Mouse (Mus musculus) kidney, postnatal 0 days (tissue): ENCODE measurements around the gene Atoh7. TPM values are rescaled to one million over a fixed set of nuclear protein-coding genes. Genes with fewer than 3 reads are reported as not detected.

Experiments used
- ATAC-seq: fragments of 200-750 bp; cut with Nextera tagmentation; replicated peaks from 2 replicates; pipeline ENCODE4 v1.8.0; 2017; ENCODE audit warnings: low read depth, moderate number of reproducible peaks, moderate TSS enrichment, moderate library complexity; ENCODE audit not compliant: low FRiP score
- DNase-seq: peaks from one replicate; pipeline ENCODE4 v3.0.0-alpha.2; 2016; ENCODE audit warnings: low spot score
- H3K27ac ChIP-seq: fragments of 300-500 bp; sonication (generic); 2 replicates; pipeline ENCODE4 v1.5.1; 2014; ENCODE audit warnings: mild to moderate bottlenecking
- H3K27me3 ChIP-seq: fragments of 300-500 bp; sonication (generic); 2 replicates; pipeline ENCODE4 v1.6.1; 2014; ENCODE audit warnings: low read length, mixed read lengths; ENCODE audit not compliant: insufficient read depth
- H3K36me3 ChIP-seq: fragments of 300-500 bp; sonication (generic); 2 replicates; pipeline ENCODE4 v1.6.1; 2014; ENCODE audit warnings: low read length, mixed read lengths; ENCODE audit not compliant: insufficient read depth
- H3K4me1 ChIP-seq: fragments of 300-500 bp; sonication (generic); replicated peaks from 2 replicates; pipeline ENCODE4 v1.6.1; 2014; ENCODE audit warnings: antibody characterized with exemption, low read length, mixed read lengths; ENCODE audit not compliant: insufficient read depth
- H3K4me2 ChIP-seq: fragments of 300-500 bp; sonication (generic); 2 replicates; pipeline ENCODE4 v1.6.1; 2014; ENCODE audit warnings: mild to moderate bottlenecking, low read length, moderate library complexity, mixed read lengths
- H3K4me3 ChIP-seq: fragments of 300-500 bp; sonication (generic); replicated peaks from 2 replicates; pipeline ENCODE4 v1.5.1; 2014; ENCODE audit warnings: low read depth, low read length
- H3K9ac ChIP-seq: fragments of 300-500 bp; sonication (generic); 2 replicates; pipeline ENCODE4 v1.6.1; 2014; ENCODE audit warnings: low read depth, low read length
- H3K9me3 ChIP-seq: fragments of 300-500 bp; sonication (generic); replicated peaks from 2 replicates; pipeline ENCODE4 v1.6.1; 2016; ENCODE audit warnings: low read length, inconsistent platforms, mixed read lengths
- CTCF ChIP-seq: IDR thresholded peaks from 2 replicates; pipeline ENCODE4 v1.5.1; 2016; ENCODE audit warnings: antibody characterized with exemption, low read depth, mild to moderate bottlenecking, moderate library complexity
- WGBS: fragments of 180-500 bp; shearing (Covaris S2); extraction: QIAGEN DNeasy Blood & Tissue Kit; methylation state at CpG from one replicate; pipeline ENCODE4 v1.1.7; 2014; 5-methylcytosine and 5-hydroxymethylcytosine counted together
- polyA plus RNA-seq: library from polyadenylated mRNA; unstranded; fragments of >200 nt; fragmentation: Nextera tagmentation; extraction: Ambion mirVana; gene quantifications from 2 replicates; pipeline ENCODE4 v1.2.1, GENCODE M21; 2015

Gene Atoh7
- polyA plus RNA-seq, 1 experiment from 2014 or later, result 0.22 TPM

GRCm38 (mm10) chr10:63115881-63116280 is 16.4 kb downstream of the Atoh7 start:
- no peak for TF ChIP-seq CTCF
- H3K9me3 ChIP-seq, result no peaks in the 10 kb centered on the region
- no peak for DNase-seq
- no peak overlapping the region for H3K4me3 ChIP-seq
- ATAC-seq, result no peak
- H3K27ac ChIP-seq, result no peak overlapping the region
- H3K4me2 ChIP-seq, result no peak overlapping the region
- WGBS, result 83% methylated on average over 15 of the region's 15 CpGs
- H3K36me3 ChIP-seq, result no peaks in the 10 kb centered on the region
- H3K27me3 ChIP-seq, result no peaks in the 10 kb centered on the region
- no peaks in the 10 kb centered on the region for H3K4me1 ChIP-seq
- H3K9ac ChIP-seq, result no peak overlapping the region

DNA sequence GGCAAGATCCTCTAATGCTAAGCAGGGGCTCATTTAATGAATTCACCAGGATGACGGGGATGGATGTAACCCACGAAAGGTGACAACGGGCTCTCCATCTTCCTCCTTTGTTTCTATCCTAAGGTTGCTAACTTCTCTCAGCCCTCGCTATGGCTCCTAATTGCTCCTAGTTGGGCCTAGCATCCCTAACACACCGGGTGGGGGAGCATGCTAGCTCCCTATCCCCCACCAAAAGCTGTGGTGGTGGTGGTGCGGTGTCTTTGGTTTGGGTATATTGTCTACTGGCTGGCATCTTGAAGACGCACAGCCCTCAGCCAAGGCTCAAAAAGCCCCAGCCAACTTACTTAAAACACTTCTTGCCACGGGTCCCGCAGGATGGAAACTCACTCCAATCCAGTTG is 16.9 kb downstream of the Atoh7 start:
- 94% methylated on average over 9 of the region's 9 CpGs for WGBS
- ATAC-seq (no peak), DNase-seq (no peak)
- no peak for TF ChIP-seq CTCF
- H3K4me3 ChIP-seq, result no peak overlapping the region
- no peak overlapping the region for H3K4me2 ChIP-seq
- no peaks in the 10 kb centered on the region for H3K9me3 ChIP-seq
- no peaks in the 10 kb centered on the region for H3K4me1 ChIP-seq
- no peaks in the 10 kb centered on the region for H3K36me3 ChIP-seq
- no peaks in the 10 kb centered on the region for H3K27me3 ChIP-seq
- no peak overlapping the region for H3K27ac ChIP-seq
- H3K9ac ChIP-seq, result no peak overlapping the region

DNA sequence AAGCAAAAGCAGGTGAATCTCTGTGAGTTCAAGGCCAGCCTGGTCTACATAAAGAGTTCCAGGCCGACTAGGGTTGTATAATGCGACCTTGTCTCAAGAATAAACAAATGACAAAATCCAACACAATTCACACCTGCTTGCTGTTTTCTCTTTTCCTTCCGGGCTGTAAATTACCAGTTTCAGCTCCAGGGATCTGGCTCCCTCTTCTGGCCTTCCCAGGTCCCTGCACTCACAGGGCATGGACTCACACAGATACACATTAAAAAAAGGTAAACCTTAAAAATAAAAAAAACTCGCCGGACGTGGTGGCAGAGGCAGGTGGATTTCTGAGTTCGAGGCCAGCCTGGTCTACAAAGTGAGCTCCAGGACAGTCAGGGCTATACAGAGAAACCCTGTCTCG is 18.1 kb downstream of the Atoh7 start:
- no peak overlapping the region for H3K4me2 ChIP-seq
- WGBS, result 95% methylated on average over 8 of the region's 8 CpGs
- H3K4me1 ChIP-seq, result no peaks in the 10 kb centered on the region
- H3K9me3 ChIP-seq, result no peaks in the 10 kb centered on the region
- no peaks in the 10 kb centered on the region for H3K36me3 ChIP-seq
- H3K9ac ChIP-seq, result no peak overlapping the region
- DNase-seq (no peak), ATAC-seq (no peak)
- H3K4me3 ChIP-seq, result no peak overlapping the region
- no peak overlapping the region for H3K27ac ChIP-seq
- no peaks in the 10 kb centered on the region for H3K27me3 ChIP-seq
- peak; percentile 22; the same call in 1 of the 2 replicates for TF ChIP-seq CTCF

DNA sequence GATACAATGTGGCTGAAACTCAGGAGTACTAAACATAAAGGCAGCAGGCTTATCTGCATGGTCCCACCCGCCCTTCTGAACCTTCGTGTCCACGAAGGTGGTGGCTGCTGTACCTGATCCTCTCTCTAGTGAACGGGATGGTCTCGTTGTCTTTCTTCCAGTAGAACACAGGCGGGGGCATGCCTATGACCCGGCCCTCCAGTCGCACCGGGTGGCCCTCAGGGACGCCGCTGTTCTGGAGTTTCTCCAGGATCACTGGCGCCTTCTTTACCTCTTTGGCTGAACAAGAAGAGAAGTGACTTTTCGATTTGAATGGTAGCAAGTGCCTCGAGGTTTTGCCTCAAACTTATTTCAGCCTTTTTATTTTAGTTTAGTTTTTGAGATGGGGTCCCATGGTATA is 20.5 kb downstream of the Atoh7 start:
- Histone ChIP-seq H3K36me3 (no peaks in the 10 kb centered on the region), H3K27ac (no peak overlapping the region), H3K9me3 (no peaks in the 10 kb centered on the region), H3K9ac (no peak overlapping the region), H3K4me1 (no peaks in the 10 kb centered on the region), H3K4me3 (no peak overlapping the region), H3K27me3 (no peaks in the 10 kb centered on the region), H3K4me2 (no peak overlapping the region)
- DNase-seq (no peak), ATAC-seq (no peak)
- WGBS, result 76% methylated on average over 14 of the region's 14 CpGs
- no peak for TF ChIP-seq CTCF

DNA sequence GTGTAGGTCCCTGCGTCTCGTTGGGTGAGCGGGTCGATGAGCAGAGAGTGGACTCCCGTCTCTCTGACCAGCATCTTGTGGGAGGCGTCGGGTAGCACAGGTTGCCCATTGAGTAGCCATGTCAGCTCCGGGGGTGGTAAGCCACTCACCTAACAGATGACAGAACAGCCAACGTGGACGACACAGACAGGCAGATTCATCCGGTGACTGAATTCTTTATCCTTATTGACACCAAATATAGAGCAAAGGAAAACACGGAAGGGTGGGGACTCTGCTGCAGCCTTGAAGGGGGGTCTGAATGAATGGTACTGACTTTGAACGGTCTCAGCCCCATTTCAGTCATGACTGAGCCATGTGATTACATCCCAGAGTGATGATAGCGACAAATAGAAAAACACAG is 22.5 kb downstream of the Atoh7 start:
- 83% methylated on average over 14 of the region's 14 CpGs for WGBS
- ATAC-seq (no peak), DNase-seq (no peak)
- Histone ChIP-seq H3K9ac (no peak overlapping the region), H3K27ac (no peak overlapping the region), H3K4me1 (no peaks in the 10 kb centered on the region), H3K27me3 (no peaks in the 10 kb centered on the region), H3K4me3 (no peak overlapping the region), H3K9me3 (no peaks in the 10 kb centered on the region), H3K4me2 (no peak overlapping the region), H3K36me3 (no peaks in the 10 kb centered on the region)
- TF ChIP-seq CTCF, result no peak

DNA sequence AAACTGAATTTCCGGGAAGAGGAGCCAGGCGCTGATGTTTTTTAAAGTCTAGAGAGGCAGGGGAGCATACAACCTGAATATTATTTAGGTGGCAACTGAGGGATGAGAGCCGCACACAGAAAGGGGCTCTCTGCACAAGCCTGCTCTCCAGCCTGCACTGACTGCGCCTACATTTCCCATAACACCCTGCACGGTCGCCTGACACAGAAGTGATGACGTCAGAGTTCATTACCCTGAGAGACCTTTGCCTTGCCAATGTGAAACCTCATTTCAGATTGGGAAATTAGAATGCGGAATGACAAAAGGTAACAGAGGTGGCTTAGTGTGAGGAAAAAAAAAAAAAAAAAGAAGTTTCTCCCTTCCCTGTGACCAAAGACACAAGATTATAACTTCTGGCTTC is 23.1 kb downstream of the Atoh7 start:
- 37% methylated on average over 8 of the region's 8 CpGs for WGBS
- DNase-seq (peak; percentile 26), ATAC-seq (peak; percentile 52; the same call in 1 of the 2 replicates)

GRCm38 (mm10) chr10:63123141-63123540 is 23.7 kb downstream of the Atoh7 start:
- Histone ChIP-seq H3K27ac (no peak overlapping the region), H3K9ac (no peak overlapping the region), H3K9me3 (no peaks in the 10 kb centered on the region), H3K36me3 (no peaks in the 10 kb centered on the region), H3K27me3 (no peaks in the 10 kb centered on the region), H3K4me2 (no peak overlapping the region), H3K4me3 (no peak overlapping the region), H3K4me1 (no peaks in the 10 kb centered on the region)
- no peak for TF ChIP-seq CTCF
- DNase-seq (no peak), ATAC-seq (no peak)
- 82% methylated on average over 8 of the region's 8 CpGs for WGBS

More for the DNA sequence above, 23.1 kb downstream of the Atoh7 start:
- H3K9ac ChIP-seq, result no peak overlapping the region
- H3K4me1 ChIP-seq, result no peaks in the 10 kb centered on the region
- H3K9me3 ChIP-seq, result no peaks in the 10 kb centered on the region
- H3K27ac ChIP-seq, result no peak overlapping the region
- no peak overlapping the region for H3K4me2 ChIP-seq
- H3K4me3 ChIP-seq, result no peak overlapping the region
- no peaks in the 10 kb centered on the region for H3K27me3 ChIP-seq
- TF ChIP-seq CTCF, result no peak
- H3K36me3 ChIP-seq, result no peaks in the 10 kb centered on the region
